Mouse (Mus musculus) heart, embryonic 14.5 days (tissue): ENCODE results near the gene Cflar. TPM values are rescaled to one million over a fixed set of nuclear protein-coding genes. Genes with fewer than 3 reads are reported as not detected.
"Not testable (repeated sequence)": the region's sequence is repeated elsewhere in the genome, so short reads cannot be mapped to it uniquely, and the experiment has no call there.

Experiments
- ATAC-seq: fragments of 200-750 bp; cut with Nextera tagmentation; 2 replicates; pipeline ENCODE4 v1.8.0; 2017; ENCODE audit warnings: low read depth, moderate TSS enrichment; ENCODE audit not compliant: insufficient number of reproducible peaks, insufficient read depth, low FRiP score
- H3K27ac ChIP-seq, 2 experiments: fragments of 200-500 bp in 1 of 2; fragments of 300-500 bp in 1 of 2; sonication (generic) in 1 of 2; replicated peaks in 1 of 2; 2 replicates each; pipeline ENCODE4 v1.5.1; 2012 to 2014; ENCODE audit warnings: low read depth in 2 of 2, low read length in 2 of 2, control low read depth in 1 of 2, mild to moderate bottlenecking in 1 of 2, mixed read lengths in 1 of 2; ENCODE audit not compliant: control insufficient read depth in 1 of 2, insufficient read depth in 1 of 2
- H3K27me3 ChIP-seq: fragments of 300-500 bp; sonication (generic); 2 replicates; pipeline ENCODE4 v1.6.1; 2014; ENCODE audit warnings: mild to moderate bottlenecking, low read length, control low read depth; ENCODE audit not compliant: control insufficient read depth, insufficient read depth
- H3K36me3 ChIP-seq: fragments of 300-500 bp; sonication (generic); 2 replicates; pipeline ENCODE4 v1.6.1; 2014; ENCODE audit warnings: mild to moderate bottlenecking, control low read depth, low read length, mixed read lengths; ENCODE audit not compliant: control insufficient read depth, insufficient read depth
- H3K4me1 ChIP-seq, 2 experiments: fragments of 200-500 bp in 1 of 2; fragments of 300-500 bp in 1 of 2; sonication (generic) in 1 of 2; 2 replicates each; pipeline ENCODE4 v1.6.1; 2012 to 2014; ENCODE audit warnings: low read length in 2 of 2, control low read depth in 1 of 2, mixed read lengths in 1 of 2; ENCODE audit not compliant: control insufficient read depth in 2 of 2, insufficient read depth in 2 of 2
- H3K4me2 ChIP-seq: fragments of 300-500 bp; sonication (generic); 2 replicates; pipeline ENCODE4 v1.6.1; 2014; ENCODE audit warnings: mild to moderate bottlenecking, low read length
- H3K4me3 ChIP-seq, 2 experiments: fragments of 200-500 bp in 1 of 2; fragments of 300-500 bp in 1 of 2; sonication (generic) in 1 of 2; 2 replicates each; pipeline ENCODE4 v1.5.1; 2012 to 2014; ENCODE audit warnings: low read length in 2 of 2, mild to moderate bottlenecking in 2 of 2, control low read depth in 1 of 2, low read depth in 1 of 2, moderate library complexity in 1 of 2; ENCODE audit not compliant: control insufficient read depth in 1 of 2, insufficient read depth in 1 of 2
- H3K9ac ChIP-seq: fragments of 300-500 bp; sonication (generic); 2 replicates; pipeline ENCODE4 v1.6.1; 2014; ENCODE audit warnings: mild to moderate bottlenecking, low read length
- H3K9me3 ChIP-seq: fragments of 300-500 bp; sonication (generic); 2 replicates; pipeline ENCODE4 v1.6.1; 2016; ENCODE audit warnings: low read length, control low read depth; ENCODE audit not compliant: control insufficient read depth
- WGBS: fragments of 180-500 bp; shearing (Covaris S2); extraction: QIAGEN DNeasy Blood & Tissue Kit; methylation state at CpG from one replicate; pipeline ENCODE4 v1.1.7; 2014; 5-methylcytosine and 5-hydroxymethylcytosine counted together
- polyA plus RNA-seq: library from polyadenylated mRNA; unstranded; fragments of >200 nt; fragmentation: Nextera tagmentation; extraction: Ambion mirVana; gene quantifications from 2 replicates; pipeline ENCODE4 v1.2.1, GENCODE M21; 2014

Cflar gene
- polyA plus RNA-seq, 1 experiment from 2014 or later, result 42.2 TPM

GRCm38 (mm10) chr1:58794705-58795104, 83.4 kb downstream of the Cflar start:
- no peak for ATAC-seq
- Histone ChIP-seq H3K36me3 (peaks cover 11% of the 10 kb centered on the region; the same call in 1 of the 2 replicates), H3K27me3 (no peaks in the 10 kb centered on the region), H3K4me3 (peak overlapping the region; percentile 67 to 73), H3K9ac (peak overlapping the region; percentile 81; the same call in 1 of the 2 replicates), H3K4me1 (peaks cover 0 to 5% of the 10 kb centered on the region in 2 experiments; a peak in 3 of 4 replicates), H3K4me2 (peak overlapping the region; percentile 76), H3K27ac (peak overlapping the region; percentile 46 to 62; a peak in 3 of 4 replicates), H3K9me3 (peaks cover 4% of the 10 kb centered on the region; the same call in 1 of the 2 replicates)
- 47% methylated on average over 2 of the region's 2 CpGs for WGBS

DNA sequence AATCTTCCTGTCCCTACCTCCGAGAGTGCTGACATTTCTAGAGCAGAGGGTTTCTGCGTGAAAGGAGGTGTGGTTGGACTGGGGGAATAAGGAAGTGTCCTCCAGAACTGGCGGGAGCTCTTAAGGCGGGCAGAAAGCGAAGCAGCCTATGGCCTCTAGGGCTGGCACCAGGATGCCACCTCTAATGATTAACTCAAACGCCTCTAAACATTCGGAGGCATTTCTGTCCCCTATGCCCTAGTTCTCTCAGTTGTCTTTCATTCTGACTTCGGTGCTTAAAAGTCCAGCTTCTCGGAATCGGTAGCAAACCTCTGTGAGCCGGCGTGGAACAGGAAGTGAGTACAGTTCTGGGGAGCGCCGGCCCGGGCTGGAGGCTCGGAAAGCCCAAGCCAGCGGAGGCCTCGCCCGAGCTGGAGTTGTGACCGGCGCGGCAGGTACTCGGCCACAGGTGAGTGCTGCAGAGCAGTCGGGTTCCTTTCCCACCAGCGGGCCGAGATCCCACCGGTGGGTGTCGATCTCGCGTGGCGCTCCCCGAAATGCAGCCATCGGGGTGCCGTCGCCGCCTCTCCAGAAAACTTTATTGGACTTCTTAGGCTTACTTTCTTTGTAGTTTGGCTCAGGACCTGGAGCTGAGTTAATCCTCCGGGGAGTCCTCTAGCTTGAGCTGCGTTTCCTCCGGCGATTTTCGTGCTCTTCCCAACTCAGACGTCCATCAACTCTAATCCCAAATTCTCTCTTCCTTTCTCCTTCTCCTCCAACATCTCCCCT, 84.2 kb downstream of the Cflar start, which contains the start of gene Casp8:
TSS of gene Casp8 (plus strand) at position 84 of the 768 bp plus-strand sequence.
- Histone ChIP-seq H3K36me3 (peaks cover 11% of the 10 kb centered on the region; the same call in 1 of the 2 replicates), H3K27ac (peak within 1 kb of the TSS; percentile 46 to 62), H3K9me3 (peaks cover 4% of the 10 kb centered on the region; the same call in 1 of the 2 replicates), H3K27me3 (no peaks in the 10 kb centered on the region), H3K4me1 (peaks cover 0 to 5% of the 10 kb centered on the region in 2 experiments; a peak in 3 of 4 replicates), H3K4me3 (peak within 1 kb of the TSS; percentile 67 to 73), H3K4me2 (peak within 1 kb of the TSS; percentile 76), H3K9ac (peak within 1 kb of the TSS; percentile 81)
- peak; percentile 73 for ATAC-seq
- WGBS, result under 1% methylated on average over 42 of the region's 42 CpGs

- Histone ChIP-seq H3K4me1 (peaks cover 0 to 5% of the 10 kb centered on the region in 2 experiments; a peak in 3 of 4 replicates), H3K36me3 (peaks cover 11% of the 10 kb centered on the region; the same call in 1 of the 2 replicates), H3K27me3 (no peaks in the 10 kb centered on the region), H3K4me3 (peak overlapping the region; percentile 67 to 73), H3K27ac (peak overlapping the region; percentile 46 to 62; a peak in 3 of 4 replicates), H3K9me3 (peaks cover 4% of the 10 kb centered on the region; the same call in 1 of the 2 replicates), H3K4me2 (peak overlapping the region; percentile 76), H3K9ac (peak overlapping the region; percentile 81)
- peak; percentile 43; the same call in 1 of the 2 replicates for ATAC-seq
- 1% methylated on average over 3 of the region's 3 CpGs for WGBS
Measured at GRCm38 (mm10) chr1:58796059-58796363, 84.7 kb downstream of the Cflar start.

DNA sequence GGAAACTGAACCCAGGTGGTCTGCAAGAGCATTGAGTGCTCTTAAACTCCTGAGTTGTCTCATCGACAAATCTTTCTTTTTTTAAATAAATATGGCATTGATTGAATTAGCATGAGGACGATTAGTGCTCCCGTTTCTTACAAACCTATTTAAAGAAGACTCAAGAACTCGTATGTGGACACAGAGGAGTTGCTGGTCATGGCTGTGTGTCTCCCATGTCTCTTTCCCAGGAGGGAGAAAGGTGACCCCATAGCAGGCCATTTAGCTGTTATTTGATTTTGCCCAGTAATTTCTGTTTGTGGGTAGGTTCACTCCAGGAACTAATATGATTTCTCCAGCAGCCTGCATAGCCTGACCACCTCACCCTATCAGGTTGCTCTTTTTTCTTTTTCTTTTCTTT, 85.5 kb downstream of the Cflar start:
- peaks cover 4% of the 10 kb centered on the region; the same call in 1 of the 2 replicates for H3K9me3 ChIP-seq
- H3K36me3 ChIP-seq, result peaks cover 11% of the 10 kb centered on the region; the same call in 1 of the 2 replicates
- H3K9ac ChIP-seq, result no peak overlapping the region
- no peak for ATAC-seq
- no peaks in the 10 kb centered on the region for H3K27me3 ChIP-seq
- no peak overlapping the region for H3K4me3 ChIP-seq
- no peak overlapping the region for H3K27ac ChIP-seq
- H3K4me2 ChIP-seq, result peak overlapping the region; percentile 27
- peaks cover 0 to 5% of the 10 kb centered on the region in 2 experiments; a peak in 3 of 4 replicates for H3K4me1 ChIP-seq
- 80% methylated on average over 4 of the region's 4 CpGs for WGBS

GRCm38 (mm10) chr1:58797370-58797769, 86.1 kb downstream of the Cflar start:
- Histone ChIP-seq H3K9ac (no peak overlapping the region), H3K27me3 (no peaks in the 10 kb centered on the region), H3K4me1 (peaks cover 0 to 5% of the 10 kb centered on the region in 2 experiments; a peak in 3 of 4 replicates), H3K36me3 (peaks cover 11% of the 10 kb centered on the region; the same call in 1 of the 2 replicates), H3K27ac (no peak overlapping the region), H3K4me2 (no peak overlapping the region), H3K4me3 (no peak overlapping the region), H3K9me3 (peaks cover 4% of the 10 kb centered on the region; the same call in 1 of the 2 replicates)
- ATAC-seq, result no peak
- WGBS, result 73% methylated on average over 2 of the region's 2 CpGs

DNA sequence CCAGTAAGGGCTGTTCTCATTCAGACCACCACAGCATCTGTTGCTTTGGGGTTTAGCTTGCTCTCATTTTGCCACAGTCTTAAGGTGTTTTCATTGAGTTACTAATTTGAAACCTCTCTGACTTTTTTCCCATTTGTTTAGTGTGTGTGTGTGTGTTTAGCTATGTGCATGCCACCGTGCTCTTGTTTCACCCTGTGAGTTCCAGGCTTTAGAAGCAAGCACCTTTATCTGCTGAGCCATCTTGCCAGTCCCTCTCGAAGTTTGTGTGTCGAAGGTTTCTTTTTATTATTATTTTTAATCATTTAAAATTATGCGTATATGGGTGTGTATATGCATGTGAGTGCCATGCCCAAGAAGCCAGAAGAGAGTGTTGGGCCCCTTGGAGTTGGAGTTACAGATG, 87.6 kb downstream of the Cflar start:
- no peak overlapping the region for H3K4me2 ChIP-seq
- peaks cover 11% of the 10 kb centered on the region; the same call in 1 of the 2 replicates for H3K36me3 ChIP-seq
- no peaks in the 10 kb centered on the region for H3K27me3 ChIP-seq
- WGBS, result 90% methylated on average over 4 of the region's 4 CpGs
- no peak for ATAC-seq
- no peak overlapping the region for H3K9ac ChIP-seq
- H3K4me3 ChIP-seq, result no peak overlapping the region
- no peak overlapping the region for H3K27ac ChIP-seq
- H3K9me3 ChIP-seq, result peaks cover 4% of the 10 kb centered on the region; the same call in 1 of the 2 replicates
- peaks cover 0 to 5% of the 10 kb centered on the region in 2 experiments; a peak in 3 of 4 replicates for H3K4me1 ChIP-seq

- not testable (repeated sequence) for H3K9me3 ChIP-seq, ATAC-seq, H3K9ac ChIP-seq, H3K27me3 ChIP-seq, H3K4me3 ChIP-seq, H3K27ac ChIP-seq, H3K4me1 ChIP-seq, H3K4me2 ChIP-seq
- 86% methylated on average over 7 of the region's 7 CpGs for whole genome bisulfite sequencing
- H3K36me3 ChIP-seq, result peaks cover 11% of the 10 kb centered on the region; the same call in 1 of the 2 replicates
Measured at GRCm38 (mm10) chr1:58800644-58801043, 89.3 kb downstream of the Cflar start.
